Mouse (Mus musculus) spleen, postnatal 10 days (tissue): ENCODE measurements around the gene Stat5b.
A peak's percentile ranks its signal among the peaks of the same experiment; 100 is the strongest.

ENCODE experiments used
- DNase-seq, 2 experiments: peaks; one replicate each; pipeline ENCODE4 v3.0.0; 2021 to 2022; ENCODE audit warnings: low spot score in 2 of 2

Stat5b gene

DNA sequence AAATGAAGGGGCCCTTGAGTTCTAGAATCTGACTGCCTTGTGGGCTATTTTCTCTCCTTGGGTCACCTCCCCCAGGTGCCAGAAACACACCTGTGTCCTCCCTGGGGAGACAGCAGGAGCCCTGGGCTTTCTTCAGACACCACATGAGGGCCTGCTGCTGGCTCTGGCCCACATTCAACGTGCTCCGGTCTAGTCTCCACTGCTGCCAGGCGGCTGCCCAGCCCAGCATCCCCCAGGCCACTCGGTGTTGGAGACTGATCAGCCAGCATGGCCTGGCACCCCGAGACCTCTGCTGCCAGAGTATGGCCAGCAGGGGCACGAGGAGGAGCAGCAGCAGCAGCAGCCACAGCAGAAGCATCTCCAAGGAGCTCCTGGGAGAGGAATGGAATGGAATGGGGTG is 80.5 kb downstream of the Stat5b start:
- DNase-seq, result no peak

DNA sequence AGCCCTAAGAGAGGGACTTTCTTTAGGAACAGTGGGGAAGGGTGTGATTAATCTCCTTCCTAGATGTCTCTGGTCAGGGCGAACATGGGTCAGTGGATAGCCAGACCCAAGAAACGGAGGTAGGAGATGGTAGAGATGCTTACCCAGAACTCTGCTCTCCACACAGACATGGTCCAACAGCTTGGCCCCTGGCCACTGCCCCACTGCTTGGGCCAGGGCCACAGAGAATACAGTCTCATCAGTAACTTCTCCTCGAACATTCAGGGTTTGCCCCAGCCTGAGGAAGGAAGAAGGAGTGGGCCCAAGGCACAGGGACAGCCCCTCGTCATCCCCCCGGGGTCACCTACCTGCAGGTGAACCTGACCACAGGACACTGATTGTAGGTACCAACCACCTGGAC is 82.7 kb downstream of the Stat5b start:
- no peak for DNase-seq

DNA sequence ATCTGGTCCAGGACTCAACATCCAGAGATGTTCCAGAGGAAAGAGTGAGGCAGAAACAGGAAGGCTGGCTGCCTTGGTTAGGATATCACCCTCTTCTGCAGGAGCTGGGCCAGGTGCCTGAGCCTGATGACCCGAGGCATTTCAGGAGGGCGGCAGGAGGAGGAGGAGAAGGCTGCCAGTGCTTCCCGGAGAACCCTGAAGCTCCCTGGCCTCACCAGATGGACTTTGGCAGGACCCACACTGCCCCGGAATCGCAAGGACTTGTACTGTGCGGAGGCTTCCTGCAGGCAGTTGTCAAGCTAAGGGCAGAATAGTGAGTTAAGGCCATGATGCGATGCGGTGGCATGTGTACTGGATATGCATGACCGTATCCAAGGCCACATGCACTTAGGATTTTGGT is 83.8 kb downstream of the Stat5b start:
- DNase-seq, result no peak

DNA sequence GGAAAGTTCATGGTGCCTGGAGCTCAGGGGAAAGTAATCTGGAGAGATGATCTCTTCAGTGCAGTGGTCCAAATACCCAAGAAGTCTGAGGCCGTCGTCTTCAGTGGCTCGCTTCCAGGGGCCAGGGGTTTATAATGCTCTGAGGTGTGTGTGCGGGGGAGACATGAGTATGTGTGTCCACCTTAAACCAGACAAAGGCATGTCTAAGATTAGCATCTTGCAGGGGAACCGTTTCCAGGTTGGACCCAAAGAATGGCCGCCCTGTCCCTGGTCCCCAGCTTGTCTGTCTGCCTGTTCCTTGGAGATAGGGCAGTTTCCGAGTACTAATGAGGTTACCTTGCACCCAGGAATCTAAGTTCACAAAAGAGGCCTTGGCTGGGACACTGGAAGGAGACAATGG is 87.7 kb downstream of the Stat5b start, which contains the start of gene Hcrt:
Gene Hcrt, minus strand, starts transcription at position 101 of the 400 bp plus-strand sequence.
- DNase-seq, result no peak

DNA sequence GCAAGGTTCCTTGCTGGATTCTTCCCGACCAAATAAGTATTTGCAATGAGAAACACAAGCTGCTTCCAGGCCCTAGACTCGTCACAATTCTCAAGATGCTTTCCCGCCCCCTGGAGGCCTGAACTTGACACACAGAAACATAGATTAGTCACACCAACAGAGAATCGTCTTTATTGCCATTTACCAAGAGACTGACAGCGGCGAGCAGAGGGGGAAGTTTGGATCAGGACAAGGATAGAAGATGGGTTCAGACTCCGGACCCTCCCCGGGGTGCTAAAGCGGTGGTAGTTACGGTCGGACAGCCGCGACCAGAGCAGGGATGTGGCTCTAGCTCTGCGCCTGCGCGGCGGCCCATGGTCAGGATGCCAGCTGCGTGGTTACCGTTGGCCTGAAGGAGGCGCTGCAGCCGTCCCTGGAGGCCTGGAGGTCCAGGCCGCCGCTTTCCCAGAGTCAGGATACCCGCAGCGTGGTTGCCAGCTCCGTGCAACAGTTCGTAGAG is 88.9 kb downstream of the Stat5b start:
- peak; percentile 74 to 87 for DNase-seq

DNA sequence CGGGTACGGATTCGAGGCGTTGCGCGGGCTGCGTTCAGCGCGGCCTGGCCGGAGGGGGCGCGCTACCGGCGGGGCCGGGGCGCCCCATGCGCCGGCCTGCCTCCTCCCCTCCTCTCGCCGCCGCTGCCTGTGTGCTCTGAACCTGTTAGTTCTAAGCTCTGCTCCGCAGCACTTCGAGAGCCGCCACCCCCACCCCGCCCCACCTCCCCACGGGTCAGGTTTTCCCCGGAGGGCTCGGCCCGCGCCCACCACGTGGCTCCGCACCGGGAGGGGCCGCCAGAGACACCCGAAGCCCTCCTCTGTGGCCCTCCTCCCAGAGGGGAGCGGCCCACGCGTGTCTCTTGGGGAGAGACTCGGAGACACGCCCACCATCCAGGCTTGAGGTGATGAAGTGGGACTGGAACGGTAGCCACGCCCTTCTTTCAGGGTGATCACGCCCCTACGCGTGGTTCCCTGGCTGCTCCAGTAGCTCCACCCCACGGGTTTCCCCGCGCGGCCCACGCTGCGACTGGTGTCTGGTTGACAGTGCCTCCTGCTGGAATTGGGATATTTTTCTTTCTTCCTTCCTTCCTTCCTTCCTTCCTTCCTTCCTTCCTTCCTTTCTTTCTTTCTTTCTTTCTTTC is 90.8 kb downstream of the Stat5b start, which contains the start of gene Kcnh4:
Gene Kcnh4, minus strand, starts transcription at position 332 of the 623 bp plus-strand sequence.
- DNase-seq, result peak; percentile 46 to 80

DNA sequence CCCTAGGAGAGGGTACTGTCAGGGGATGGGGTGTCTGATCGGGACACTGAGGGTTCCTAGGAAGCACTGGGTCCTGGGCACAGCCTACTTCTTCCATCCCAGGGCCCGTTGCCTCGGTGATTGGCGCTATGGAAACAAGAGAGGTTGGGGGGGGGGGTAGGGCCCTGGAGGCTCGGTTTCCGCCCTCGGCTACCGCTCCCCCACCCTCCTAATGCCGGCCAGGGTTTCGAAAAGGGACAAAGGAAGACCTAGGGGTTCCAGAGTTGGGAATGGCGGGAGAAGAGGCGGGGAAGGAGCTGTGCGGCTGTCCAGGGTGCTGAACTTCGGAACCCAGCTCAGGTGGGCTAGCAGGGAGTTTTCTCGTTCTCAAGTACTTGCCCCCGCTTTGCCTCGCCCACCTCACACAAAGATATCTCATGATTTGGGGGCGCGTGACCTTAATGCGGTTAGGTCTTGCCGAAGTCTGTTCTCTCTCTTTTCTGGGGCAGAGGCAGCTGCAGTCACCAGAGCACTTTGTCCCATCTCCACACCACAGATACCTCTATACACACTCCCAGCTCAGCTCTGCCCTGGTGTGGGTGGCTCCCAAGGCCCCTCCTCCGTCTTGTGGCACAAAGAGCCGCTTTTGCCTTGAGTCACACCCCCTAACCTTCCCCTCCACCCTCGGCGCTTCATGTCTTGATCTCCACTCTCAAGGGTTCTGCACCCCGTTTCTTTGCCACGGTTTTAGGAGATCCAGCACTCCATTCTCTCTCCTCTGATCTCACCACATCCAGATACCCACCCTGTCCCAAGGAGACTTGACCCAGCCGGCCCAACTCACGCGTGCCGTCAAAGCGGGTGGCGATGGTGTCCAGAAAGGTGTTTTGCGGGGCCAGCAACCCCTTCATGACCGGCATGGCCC is 91.6 kb downstream of the Stat5b start:
- peak; percentile 42 to 68 for DNase-seq

DNA sequence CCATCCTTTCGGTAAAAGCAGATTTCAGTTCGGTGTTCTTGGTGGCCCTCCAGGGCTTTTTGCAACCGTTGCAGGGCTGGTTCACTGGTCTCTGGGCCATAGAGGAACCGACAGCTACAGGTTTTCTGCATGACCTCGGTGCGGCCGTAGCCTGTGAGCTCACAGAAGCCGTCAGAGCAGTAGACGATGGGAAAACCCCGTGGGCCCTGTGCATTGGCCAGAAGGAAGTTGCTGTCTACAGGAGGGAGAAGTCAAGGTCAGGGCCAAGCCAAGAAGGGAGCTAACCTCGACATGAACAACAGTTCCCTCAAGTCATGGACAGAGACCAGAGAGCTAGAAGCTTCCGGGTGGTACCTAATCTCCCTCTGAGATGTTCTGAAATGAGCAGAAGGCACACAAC is 93.0 kb downstream of the Stat5b start:
- no peak for DNase-seq

DNA sequence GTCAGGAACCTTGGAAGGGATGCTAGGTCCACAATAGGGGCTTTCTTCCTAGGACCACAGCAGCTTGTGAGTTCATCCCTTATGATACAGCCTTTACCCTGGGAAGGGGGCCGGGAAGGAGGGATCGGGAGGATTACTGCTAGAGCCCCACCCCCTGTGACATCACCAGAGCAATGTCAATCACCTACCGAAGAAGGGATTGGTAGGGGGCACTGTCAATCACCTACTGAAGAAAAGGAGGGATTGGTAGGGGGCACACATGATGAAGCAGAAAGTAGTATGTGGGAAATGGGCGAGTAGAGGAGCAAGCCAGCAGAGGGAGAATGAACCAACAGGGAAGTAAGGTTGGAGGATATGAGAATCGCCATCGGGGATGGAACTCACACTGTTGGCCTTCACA is 94.0 kb downstream of the Stat5b start:
- no peak for DNase-seq

DNA sequence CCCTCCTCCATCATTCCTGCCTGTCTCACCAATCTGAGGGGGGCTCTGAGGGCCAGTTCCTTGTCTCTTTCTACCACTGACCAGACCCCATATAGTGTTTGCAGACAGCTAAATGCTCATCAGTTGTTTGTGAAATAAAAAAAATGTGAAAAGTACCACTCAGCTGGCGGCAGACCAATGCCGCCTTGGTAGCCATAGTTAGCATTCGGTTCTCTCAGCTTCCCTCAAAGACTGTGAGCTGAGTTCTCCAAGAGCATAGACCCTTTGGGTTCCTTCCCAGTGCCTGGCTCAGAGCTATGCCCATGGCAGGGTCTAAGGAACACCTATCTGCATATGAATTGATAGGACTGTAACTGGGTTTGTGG is 95.8 kb downstream of the Stat5b start:
- DNase-seq, result no peak

DNA sequence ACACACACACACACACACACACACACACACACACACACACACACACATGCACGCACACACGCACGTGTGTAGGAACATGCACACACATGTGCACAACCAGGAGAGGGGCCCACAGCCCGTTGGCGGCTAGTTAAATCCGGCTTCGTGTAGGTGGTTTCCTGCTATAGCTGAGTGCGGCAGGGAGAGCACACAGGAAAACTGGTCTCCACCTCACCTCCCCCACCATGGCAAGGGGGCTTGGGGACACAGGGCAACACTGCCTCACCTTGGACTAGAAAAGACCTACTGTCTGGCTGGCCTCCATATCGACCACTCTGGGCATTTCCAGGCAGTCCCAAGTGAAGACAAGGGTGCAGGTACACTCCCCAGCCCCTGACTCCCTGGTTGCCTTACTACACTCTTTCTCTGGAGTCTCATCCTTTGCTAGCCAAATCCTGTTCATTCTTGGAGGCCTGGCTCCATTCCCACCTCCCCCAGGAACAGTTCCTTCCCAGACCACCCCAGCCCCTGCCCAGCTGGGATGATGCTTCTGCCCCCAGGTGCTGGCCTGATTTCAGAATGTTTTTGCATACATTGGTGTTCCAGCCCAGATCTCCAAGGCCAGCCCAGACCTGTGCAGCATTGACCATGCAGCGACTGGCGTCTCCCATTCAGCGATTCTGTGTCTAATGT is 96.4 kb downstream of the Stat5b start:
- no peak for DNase-seq

DNA sequence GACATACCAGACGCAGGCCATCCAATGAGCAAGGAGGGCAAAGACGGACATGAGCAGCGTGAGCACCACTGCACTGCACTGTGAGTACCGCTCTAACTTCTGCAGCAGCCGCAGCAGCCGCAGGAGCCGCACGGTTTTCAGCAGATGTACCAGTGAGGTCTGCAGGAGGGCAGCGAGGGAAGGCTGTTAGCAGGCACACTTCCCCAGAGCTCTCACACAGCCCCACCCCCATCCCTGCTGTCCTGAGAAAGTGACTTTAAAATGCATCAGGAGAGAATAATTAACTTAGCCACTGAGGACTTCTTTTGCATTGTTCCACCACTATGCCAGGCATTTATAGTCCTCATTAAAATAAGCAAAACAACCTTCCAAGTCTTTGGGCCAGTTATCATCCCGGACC is 98.2 kb downstream of the Stat5b start:
- no peak for DNase-seq

DNA sequence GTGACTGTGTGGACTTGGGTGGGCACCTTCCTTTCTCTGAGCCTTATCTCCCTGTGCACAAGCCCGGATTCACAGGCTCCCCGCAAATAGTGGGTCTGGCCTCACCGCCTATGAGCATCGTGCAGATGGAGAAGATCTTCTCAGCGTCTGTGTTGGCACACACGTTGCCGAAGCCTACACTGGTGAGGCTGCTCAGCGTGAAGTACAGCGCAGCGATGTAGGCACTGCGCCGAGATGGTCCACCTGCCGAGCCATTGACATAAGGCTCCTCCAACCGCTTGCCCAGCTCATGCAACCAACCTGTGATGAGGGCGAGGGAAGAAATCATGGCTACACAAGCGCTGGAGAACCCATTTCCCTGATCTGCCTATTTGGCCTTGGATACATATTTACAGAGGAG is 100.4 kb downstream of the Stat5b start:
- no peak for DNase-seq

DNA sequence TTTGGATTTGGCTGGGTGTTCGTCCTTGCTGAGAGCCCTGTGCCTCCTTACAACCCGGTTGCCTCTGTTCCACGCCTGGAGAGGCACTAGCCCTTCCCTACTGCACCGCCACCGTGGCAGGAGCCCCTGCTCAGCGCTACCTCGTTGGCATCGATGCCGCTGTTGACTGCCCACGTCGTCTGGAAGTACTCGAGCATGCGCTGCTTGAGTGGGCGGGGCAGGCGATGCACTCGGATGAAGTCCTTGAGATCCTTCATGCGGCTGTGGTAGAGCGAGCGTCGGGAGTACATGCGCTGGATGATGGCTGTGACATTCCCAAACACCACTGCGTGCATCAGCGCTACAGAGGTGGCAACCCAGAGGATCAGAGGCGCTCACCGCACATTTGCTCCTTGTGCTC is 101.1 kb downstream of the Stat5b start:
- no peak for DNase-seq

DNA sequence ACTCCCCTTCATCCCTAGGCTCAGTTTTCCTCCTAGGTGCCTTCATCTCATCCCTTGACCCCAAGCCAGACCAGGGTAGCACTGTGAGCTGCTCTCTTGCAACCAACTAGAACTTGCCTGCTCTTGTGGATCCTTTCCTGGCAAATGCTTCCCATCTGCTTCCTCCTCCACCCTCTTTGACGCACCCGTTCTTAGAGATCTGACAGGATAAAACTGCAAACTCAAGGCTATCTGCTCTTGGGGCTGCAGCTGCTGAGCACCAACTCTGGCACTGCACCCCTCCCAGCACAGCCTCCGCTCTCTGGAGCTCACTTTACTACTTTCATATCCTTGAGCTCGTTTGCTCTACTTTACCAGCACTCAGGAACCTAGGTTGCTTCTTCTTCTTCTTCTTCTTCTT is 101.9 kb downstream of the Stat5b start:
- DNase-seq, result no peak

DNA sequence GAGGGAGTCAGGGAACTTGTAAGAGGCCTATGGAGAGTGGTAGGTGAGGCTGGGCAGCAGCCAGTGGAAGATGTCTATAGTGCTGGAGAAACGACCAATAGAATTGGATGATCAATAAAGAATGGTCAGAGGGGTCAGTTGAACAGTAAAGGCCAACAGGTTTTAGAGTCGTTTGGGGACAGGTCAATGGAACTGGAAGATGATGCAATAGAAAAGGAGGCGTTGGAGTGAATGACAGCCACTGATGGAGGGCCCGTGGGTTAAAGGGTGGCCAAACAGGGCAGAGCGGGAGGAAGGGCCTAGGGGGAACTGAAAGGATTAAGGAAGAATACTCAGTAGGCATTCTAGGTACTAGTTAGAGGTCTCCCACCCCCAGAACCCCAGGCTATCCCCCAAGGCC is 103.4 kb downstream of the Stat5b start:
- no peak for DNase-seq

DNA sequence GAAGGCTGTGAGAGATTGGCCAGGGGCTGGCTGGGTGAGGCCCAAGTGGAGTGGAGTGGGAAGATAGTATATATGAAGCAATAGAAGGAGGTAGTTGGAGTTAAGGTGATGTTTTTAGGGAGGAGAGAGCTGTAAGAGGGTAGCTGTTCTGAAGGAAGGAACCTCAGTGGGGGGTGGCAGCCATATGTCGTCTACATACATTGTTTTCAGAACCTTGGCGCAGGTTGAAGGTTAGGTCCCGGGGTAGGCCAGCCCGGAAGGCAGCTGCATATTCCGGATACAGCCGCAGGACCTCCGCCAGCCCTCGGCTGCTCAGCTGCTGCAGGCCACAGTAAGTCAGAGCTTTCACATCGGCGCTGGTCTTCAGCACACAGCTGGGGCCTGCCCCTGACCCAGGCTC is 104.0 kb downstream of the Stat5b start:
- no peak for DNase-seq

DNA sequence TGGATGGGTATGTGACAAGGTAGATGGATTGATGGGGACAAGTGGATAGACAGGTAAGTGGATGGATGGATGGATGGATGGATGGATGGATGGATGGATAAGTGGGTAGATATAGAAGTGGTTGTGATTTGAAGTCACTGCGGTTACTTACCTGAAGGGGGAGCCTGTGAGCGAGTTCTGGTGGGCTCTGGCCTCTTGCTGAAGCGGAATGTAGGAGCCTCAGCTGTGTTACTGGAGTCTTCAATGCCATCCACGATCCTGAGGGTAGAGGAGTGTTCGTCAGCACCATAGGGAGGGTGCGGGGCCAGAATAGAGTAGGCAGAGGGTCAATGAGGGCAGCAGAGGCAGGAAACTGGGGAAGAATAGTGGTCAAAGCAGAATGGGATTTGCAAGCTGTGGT is 105.4 kb downstream of the Stat5b start:
- peak in 1 of 2 experiments; percentile 69 for DNase-seq

DNA sequence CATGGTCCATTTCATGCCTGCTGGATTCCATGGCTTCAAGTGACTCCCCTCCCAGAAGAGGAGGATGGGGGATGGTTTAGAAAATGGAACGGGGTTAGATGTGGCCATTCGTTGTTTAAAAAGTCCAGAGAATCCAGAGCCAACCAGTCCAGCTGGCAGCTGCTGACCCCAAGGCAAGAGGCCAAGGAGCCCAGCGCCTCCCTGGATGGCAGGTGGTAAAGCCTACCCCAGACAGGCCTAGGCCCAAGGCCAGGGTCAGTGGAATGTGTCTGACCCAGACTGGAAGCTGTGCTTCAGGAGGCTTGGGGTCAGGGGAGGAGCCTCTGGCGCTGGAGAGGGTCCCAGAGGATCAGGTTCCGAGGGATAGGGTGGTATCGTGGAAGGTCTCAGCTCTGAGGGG is 109.2 kb downstream of the Stat5b start:
- no peak for DNase-seq

DNA sequence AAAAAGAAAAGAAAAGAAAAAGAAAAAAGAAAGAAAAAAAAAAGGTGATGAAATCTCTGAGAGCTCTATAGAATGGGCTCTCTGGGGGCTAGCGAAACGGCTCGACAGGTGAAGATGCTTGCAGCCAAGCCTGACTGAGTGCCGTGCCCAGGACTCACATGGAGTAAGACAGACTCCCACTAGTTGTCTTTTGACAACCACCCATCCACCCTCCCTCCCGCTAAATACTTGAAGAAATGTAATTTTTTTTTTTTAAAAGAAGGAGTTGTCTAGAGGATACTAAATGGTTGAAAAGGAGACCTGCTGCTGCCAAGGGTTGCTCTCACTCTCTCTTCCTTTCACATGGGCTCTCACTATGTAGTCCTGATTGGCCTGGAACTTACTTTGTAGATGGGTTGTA is 111.8 kb downstream of the Stat5b start:
- DNase-seq, result peak in 1 of 2 experiments; percentile 45

DNA sequence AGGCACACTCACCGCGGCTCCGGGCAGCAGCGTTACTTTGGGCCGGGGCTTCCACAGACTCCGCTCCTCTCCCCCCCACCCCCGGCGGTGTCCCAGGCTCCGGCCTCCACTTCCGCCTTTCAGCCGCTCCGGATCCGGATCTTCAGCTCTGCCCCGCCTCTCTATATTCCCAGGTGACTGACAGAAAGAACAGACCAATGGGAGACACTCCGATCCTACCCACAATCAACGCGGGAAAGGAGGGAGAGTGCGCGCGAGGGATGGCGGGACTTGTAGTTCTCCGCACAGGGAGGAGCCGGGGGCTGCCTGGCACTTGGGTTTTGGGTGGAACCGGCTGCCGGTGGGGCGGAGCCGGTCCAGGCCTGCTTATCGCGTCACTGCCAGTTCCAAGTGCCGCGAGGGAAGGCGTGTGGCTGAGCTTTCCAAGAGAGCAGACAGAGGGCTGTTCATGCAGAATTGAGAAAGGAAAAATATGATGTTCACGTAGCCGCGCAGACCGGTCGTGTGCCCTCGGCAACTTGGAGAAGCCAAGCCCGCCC is 112.4 kb downstream of the Stat5b start, which contains the start of gene Rab5c:
Gene Rab5c, minus strand, starts transcription at position 150 of the 539 bp plus-strand sequence.
- DNase-seq, result peak; percentile 95 to 99

DNA sequence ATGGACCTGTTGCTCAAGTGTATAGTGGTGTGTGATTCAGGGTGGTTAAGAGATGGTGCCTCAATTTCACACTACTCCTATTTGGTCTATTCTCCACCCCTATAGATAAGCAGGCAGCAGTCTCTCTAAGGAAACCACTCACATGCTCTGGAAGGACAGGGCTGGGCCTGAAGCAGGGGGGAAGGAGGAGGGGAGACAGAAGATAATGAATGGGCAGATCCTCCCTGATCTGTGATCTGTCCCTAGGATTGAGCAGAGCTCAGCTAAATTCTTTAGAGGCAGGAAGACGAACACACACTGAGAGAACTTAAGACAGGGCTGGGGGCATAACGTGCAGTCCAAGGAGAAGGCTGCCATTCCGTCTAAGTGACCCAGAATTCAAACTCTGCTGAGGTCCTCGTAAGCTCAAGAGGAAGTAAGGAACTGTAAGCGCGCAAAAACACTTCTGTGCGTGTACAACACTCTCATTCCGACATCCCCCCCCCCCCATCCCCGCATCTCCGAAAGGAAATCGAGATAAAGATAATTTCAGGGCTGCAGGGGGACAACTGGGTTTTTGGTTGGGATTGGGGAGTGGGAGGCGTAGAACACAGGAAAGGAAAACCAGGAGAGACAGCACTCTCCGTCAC is 113.3 kb downstream of the Stat5b start:
- peak; percentile 44 to 48 for DNase-seq
